In genomic region chr2:152637381-152637780, GRCm38 (mm10) we compare ENCODE assay signal across 15 mouse cellular contexts. TPM values are rescaled to one million over a fixed set of nuclear protein-coding genes. Genes with fewer than 3 reads are reported as not detected.
A peak's percentile ranks its signal among the peaks of the same experiment; 100 is the strongest.
DNase-seq lines count a peak whose midpoint lies in the region; ATAC-seq and TF ChIP-seq lines count a peak whose summit lies in the region.
"Had no signal": no experiment of that assay in that cellular context is flagged by ENCODE, and none has a peak within 500 bp of the region (broad histone marks: within the 10 kb centered on the region; RNA-seq: fewer than 3 reads in every experiment).

No protein-coding gene starts in this region.

- H3K79me2 ChIP-seq in C2C12 (ENCODE audit: control insufficient read depth, insufficient read depth) = peaks cover 5% of the 10 kb centered on the region

- peak overlapping the region; percentile 84 for H3K27ac ChIP-seq in gastrocnemius, adult 2 months
- peak overlapping the region; percentile 99 for H3K27ac ChIP-seq in kidney, embryonic 16.5 days (ENCODE audit: low read length)
- H3K27ac ChIP-seq in intestine, embryonic 16.5 days (ENCODE audit: low read length) = peak overlapping the region; percentile 69; the same call in 1 of the 2 replicates
- H3K27ac ChIP-seq: embryonic facial prominence, embryonic 12.5 days; forebrain, embryonic 12.5 days had no signal

- H3K4me2 ChIP-seq in kidney, embryonic 16.5 days (replicated peaks; ENCODE audit: low read depth, low read length) = no peak overlapping the region
- H3K4me2 ChIP-seq in intestine, embryonic 16.5 days (ENCODE audit: low read depth, low read length) = no peak overlapping the region
- H3K4me2 ChIP-seq: embryonic facial prominence, embryonic 12.5 days; forebrain, embryonic 12.5 days had no signal

- 0 out of 2 replicates have a peak overlapping the region, but pooled peaks have one; percentile 50 for H3K9ac ChIP-seq in kidney, embryonic 16.5 days (replicated peaks; ENCODE audit: low read length)
- H3K9ac ChIP-seq in intestine, embryonic 16.5 days (ENCODE audit: low read depth, low read length) = no peak overlapping the region
- H3K9ac ChIP-seq: embryonic facial prominence, embryonic 12.5 days; forebrain, embryonic 12.5 days had no signal

- H3K4me1 ChIP-seq in kidney, embryonic 16.5 days (ENCODE audit: insufficient read depth, low read length) = peaks cover 71% of the 10 kb centered on the region
- H3K4me1 ChIP-seq in intestine, embryonic 16.5 days (ENCODE audit: control insufficient read depth, insufficient read depth, low read length) = peaks cover 18% of the 10 kb centered on the region

- WGBS in kidney, embryonic 16.5 days = 32% methylated on average over 4 of the region's 4 CpGs
- 77% methylated on average over 4 of the region's 4 CpGs for WGBS in intestine, embryonic 16.5 days

- intact Hi-C loops in gastrocnemius, adult 2 months (cut with DNase I) = no loop called here

- no peak for ATAC-seq in kidney, embryonic 16.5 days (ENCODE audit: low FRiP score, low TSS enrichment)
- ATAC-seq in intestine, embryonic 16.5 days = no peak

- H3K79me3 ChIP-seq in C2C12 (ENCODE audit: low read depth) = no peaks in the 10 kb centered on the region

- TF ChIP-seq CTCF in gastrocnemius, adult 2 months (IDR thresholded peaks at IDR 0.05) = no peak
- TF ChIP-seq CTCF in C2C12 (IDR thresholded peaks at IDR 0.05; ENCODE audit: control insufficient read depth, insufficient read depth, insufficient read length) = no peak

- H3K36me3 ChIP-seq in kidney, embryonic 16.5 days (ENCODE audit: insufficient read depth, low read length) = peaks cover 5% of the 10 kb centered on the region; the same call in 1 of the 2 replicates
- peaks cover 32% of the 10 kb centered on the region for H3K36me3 ChIP-seq in C2C12 (ENCODE audit: control insufficient read depth, insufficient read depth)
- no peaks in the 10 kb centered on the region for H3K36me3 ChIP-seq in intestine, embryonic 16.5 days (ENCODE audit: control insufficient read depth, insufficient read depth, low read length)
- H3K36me3 ChIP-seq: embryonic facial prominence, embryonic 12.5 days; forebrain, embryonic 12.5 days had no signal

- peak overlapping the region; percentile 30 for H3ac ChIP-seq in C2C12 (ENCODE audit: control insufficient read depth, insufficient read length, low read depth)

- no peaks in the 10 kb centered on the region for H3K27me3 ChIP-seq in kidney, embryonic 16.5 days (ENCODE audit: insufficient read depth, low read length)
- H3K27me3 ChIP-seq in C2C12 (ENCODE audit: control insufficient read depth, insufficient read depth, insufficient read length) = no peaks in the 10 kb centered on the region
- 0 out of 2 replicates have a peak, but pooled peaks cover 4% of the 10 kb centered on the region for H3K27me3 ChIP-seq in intestine, embryonic 16.5 days (replicated peaks; ENCODE audit: control insufficient read depth, insufficient read depth, low read length)

- H3K4me3 ChIP-seq in gastrocnemius, adult 2 months = no peak overlapping the region
- H3K4me3 ChIP-seq in kidney, embryonic 16.5 days (ENCODE audit: low read length) = no peak overlapping the region
- H3K4me3 ChIP-seq in C2C12 (ENCODE audit: insufficient read depth, poor library complexity, severe bottlenecking) = no peak overlapping the region
- H3K4me3 ChIP-seq in intestine, embryonic 16.5 days (ENCODE audit: low read length) = no peak overlapping the region
- H3K4me3 ChIP-seq: embryonic facial prominence, embryonic 12.5 days; forebrain, embryonic 12.5 days had no signal

- no peak for DNase-seq in gastrocnemius, adult 2 months
- DNase-seq in gastrocnemius, adult 18-20 months (ENCODE audit: low spot score) = no peak
- no peak for DNase-seq in kidney, postnatal 14 days
- no peak for DNase-seq in testis, postnatal 14 days (ENCODE audit: low spot score)
- no peak for DNase-seq in adipocyte (ENCODE audit: low spot score)
- DNase-seq: cerebellum, postnatal 25 days; layer of hippocampus, postnatal 36 days had no signal

- no peaks in the 10 kb centered on the region for H3K9me3 ChIP-seq in kidney, embryonic 16.5 days (ENCODE audit: low read length)
- H3K9me3 ChIP-seq in intestine, embryonic 16.5 days (ENCODE audit: control insufficient read depth, low read length) = no peaks in the 10 kb centered on the region
- H3K9me3 ChIP-seq: embryonic facial prominence, embryonic 12.5 days; forebrain, embryonic 12.5 days had no signal

TF ChIP-seq in C2C12, 6 proteins besides CTCF, POLR2A, EP300 and RAD21:
- TF ChIP-seq MYOG (IDR thresholded peaks at IDR 0.05; ENCODE audit: control insufficient read depth, extremely low read depth, insufficient read length) = no peak
- no peak for TF ChIP-seq MAX (IDR thresholded peaks at IDR 0.05)
- no peak for TF ChIP-seq CEBPB (IDR thresholded peaks at IDR 0.05; ENCODE audit: low read depth)

RNA-seq across cellular contexts. Expression of gene Rem1, which starts 10.6 kb away (rescaled TPM):
- total RNA-seq in gastrocnemius, adult 2 months (2021) = 1 to 10 TPM; 2.4 to 3.0 TPM
- total RNA-seq in gastrocnemius, adult 18-20 months (2021) = 1 to 10 TPM; 1.6 to 3.3 TPM
- 59.1 and 62.6 TPM in 2 replicates for polyA plus RNA-seq in kidney, embryonic 16.5 days (2015; fragmentation: Nextera tagmentation; extraction: Ambion mirVana)
- polyA plus RNA-seq in C2C12 (2012; fragmentation: generic; extraction: Trizol) = 38.7 TPM
- polyA plus RNA-seq in intestine, embryonic 16.5 days (2015; fragmentation: Nextera tagmentation; extraction: Ambion mirVana) = 9.4 and 10.2 TPM in 2 replicates

RNA-seq across cellular contexts. Expression of gene Defb25, which starts 14.5 kb away (rescaled TPM):
- not detected for total RNA-seq in gastrocnemius, adult 2 months (2021)
- not detected for total RNA-seq in gastrocnemius, adult 18-20 months (2021)
- polyA plus RNA-seq in kidney, embryonic 16.5 days (2015; fragmentation: Nextera tagmentation; extraction: Ambion mirVana) = 24.4 and 31.8 TPM in 2 replicates
- 3.6 TPM for polyA plus RNA-seq in C2C12 (2012; fragmentation: generic; extraction: Trizol)
- 0.61 and 1.5 TPM in 2 replicates for polyA plus RNA-seq in intestine, embryonic 16.5 days (2015; fragmentation: Nextera tagmentation; extraction: Ambion mirVana)
- total RNA-seq: adrenal gland, postnatal 10 days; layer of hippocampus, postnatal 36 days had no signal
- polyA plus RNA-seq: embryonic facial prominence, embryonic 12.5 days; forebrain, embryonic 12.5 days; hindbrain, embryonic 11.5 days had no signal

RNA-seq across cellular contexts. Expression of gene H13, which starts 31.9 kb away (rescaled TPM):
- total RNA-seq in gastrocnemius, adult 2 months (2021) = 10 to 100 TPM; 32.6 to 37.3 TPM
- total RNA-seq in gastrocnemius, adult 18-20 months (2021) = 10 to 100 TPM; 29.5 to 30.8 TPM
- 158 and 159 TPM in 2 replicates for polyA plus RNA-seq in kidney, embryonic 16.5 days (2015; fragmentation: Nextera tagmentation; extraction: Ambion mirVana)
- 136 TPM for polyA plus RNA-seq in C2C12 (2012; fragmentation: generic; extraction: Trizol)
- polyA plus RNA-seq in intestine, embryonic 16.5 days (2015; fragmentation: Nextera tagmentation; extraction: Ambion mirVana) = 116 and 119 TPM in 2 replicates

RNA-seq across cellular contexts. Expression of gene Defb36, which starts 33.3 kb away (rescaled TPM):
- total RNA-seq in gastrocnemius, adult 2 months (2021) = not detected
- total RNA-seq in gastrocnemius, adult 18-20 months (2021) = not detected
- 0.51 and 0.86 TPM in 2 replicates for polyA plus RNA-seq in kidney, embryonic 16.5 days (2015; fragmentation: Nextera tagmentation; extraction: Ambion mirVana)
- not detected for polyA plus RNA-seq in C2C12 (2012; fragmentation: generic; extraction: Trizol)
- polyA plus RNA-seq in intestine, embryonic 16.5 days (2015; fragmentation: Nextera tagmentation; extraction: Ambion mirVana) = not detected in 2 replicates
- total RNA-seq: layer of hippocampus, postnatal 36 days had no signal
- polyA plus RNA-seq: embryonic facial prominence, embryonic 12.5 days; forebrain, embryonic 12.5 days; hindbrain, embryonic 11.5 days; limb, embryonic 14.5 days had no signal

RNA-seq across cellular contexts. Expression of gene Defb45, which starts 38.2 kb away (rescaled TPM):
- total RNA-seq in gastrocnemius, adult 2 months (2021) = not detected
- not detected for total RNA-seq in gastrocnemius, adult 18-20 months (2021)
- polyA plus RNA-seq in kidney, embryonic 16.5 days (2015; fragmentation: Nextera tagmentation; extraction: Ambion mirVana) = not detected in 2 replicates
- not detected for polyA plus RNA-seq in C2C12 (2012; fragmentation: generic; extraction: Trizol)
- polyA plus RNA-seq in intestine, embryonic 16.5 days (2015; fragmentation: Nextera tagmentation; extraction: Ambion mirVana) = not detected in 2 replicates
- total RNA-seq: adrenal gland, postnatal 10 days; layer of hippocampus, postnatal 36 days had no signal
- polyA plus RNA-seq: embryonic facial prominence, embryonic 12.5 days; forebrain, embryonic 12.5 days; hindbrain, embryonic 11.5 days; limb, embryonic 14.5 days had no signal
